Mouse (Mus musculus) heart, postnatal 36 days (tissue): ENCODE measurements around the gene Mtrf1l. TPM values are rescaled to one million over a fixed set of nuclear protein-coding genes. Genes with fewer than 3 reads are reported as not detected.

ENCODE experiments used
- DNase-seq, 2 experiments: peaks; one replicate each; pipeline ENCODE4 v3.0.0; 2021 to 2022
- intact Hi-C: fragments of 180-260 bp; cut with DNase I; formaldehyde crosslinking; loops from one replicate; pipeline ENCODE4 v1.15.1; 2025
- total RNA-seq, 2 experiments: library from RNA; stranded (reverse); gene quantifications; 2 replicates each; pipeline ENCODE4 v1.2.3; 2021

Gene Mtrf1l
- total RNA-seq, 2 experiments from 2014 or later: 8.0 TPM

DNA sequence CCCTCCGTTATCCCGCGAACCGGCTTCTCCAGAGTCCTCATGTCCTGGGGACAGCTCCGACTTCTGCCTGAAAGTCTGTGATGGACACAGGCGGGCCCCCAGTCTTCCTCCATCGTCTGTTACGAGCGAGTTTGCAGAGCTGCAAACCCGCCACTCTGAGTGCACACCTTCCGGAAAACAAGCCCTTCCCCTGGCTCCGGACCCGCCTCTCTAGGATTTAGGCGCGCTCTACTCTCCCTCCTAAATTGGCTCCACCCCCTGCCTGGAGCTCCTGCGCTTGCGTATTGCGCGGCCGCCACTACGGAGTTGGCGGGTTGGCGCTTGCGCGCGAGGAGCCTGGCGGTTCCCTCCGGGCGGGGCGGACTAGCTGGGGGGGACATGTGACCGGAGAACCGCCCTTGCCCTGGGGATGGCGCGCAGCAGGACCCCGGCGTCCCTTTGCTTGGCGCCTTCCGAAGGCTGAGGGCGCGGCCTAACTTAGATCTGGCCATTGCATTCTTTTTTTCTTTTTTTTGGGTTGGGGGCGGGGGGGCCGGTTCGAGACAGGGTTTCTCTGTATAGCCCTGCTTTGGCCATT is 17.9 kb downstream of the Mtrf1l start:
- intact Hi-C loops: loop anchor here (1.0 kb wide), 1 partner anchor 18 kb away; no protein-coding TSS in a partner anchor
- DNase-seq: peak; percentile 93 to 99

DNA sequence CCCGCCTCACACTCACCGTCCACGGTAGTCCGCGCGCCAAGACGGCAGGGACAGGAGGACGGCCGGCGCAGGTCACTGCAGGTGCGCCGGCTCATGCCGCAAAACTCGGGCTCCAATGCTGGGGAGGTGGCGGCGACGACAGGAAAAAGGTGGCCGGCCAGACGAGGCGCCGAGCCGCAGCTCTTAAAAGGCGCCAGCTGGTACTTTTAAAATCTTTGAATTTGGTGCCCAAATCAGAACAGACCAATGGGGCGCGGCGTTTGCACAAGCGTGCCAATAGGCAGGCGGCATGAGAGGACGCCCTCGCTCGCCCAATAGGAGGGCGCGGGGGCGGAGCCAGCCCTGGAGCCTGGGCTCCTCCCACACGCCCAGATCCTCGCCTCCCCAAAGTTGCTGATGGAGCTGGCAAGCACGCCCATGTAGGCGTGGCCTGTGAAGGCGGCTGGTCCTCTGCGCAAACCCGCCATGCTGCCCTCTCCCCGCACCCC is 18.4 kb downstream of the Mtrf1l start, which contains the start of gene Fbxo5:
Fbxo5 (minus strand) TSS at position 358 of the 488 bp plus-strand sequence.
- peak in 1 of 2 experiments; percentile 97 for DNase-seq
- intact Hi-C loops: loop anchor here (1.0 kb wide), 1 partner anchor 19 kb away; no protein-coding TSS in a partner anchor

- DNase-seq: no peak
- intact Hi-C loops: loop anchor here (1.0 kb wide), 1 partner anchor 20 kb away; no protein-coding TSS in a partner anchor
These were observed 19.0 kb downstream of the Mtrf1l start for GRCm38 (mm10) chr10:5804691-5805156.

DNA sequence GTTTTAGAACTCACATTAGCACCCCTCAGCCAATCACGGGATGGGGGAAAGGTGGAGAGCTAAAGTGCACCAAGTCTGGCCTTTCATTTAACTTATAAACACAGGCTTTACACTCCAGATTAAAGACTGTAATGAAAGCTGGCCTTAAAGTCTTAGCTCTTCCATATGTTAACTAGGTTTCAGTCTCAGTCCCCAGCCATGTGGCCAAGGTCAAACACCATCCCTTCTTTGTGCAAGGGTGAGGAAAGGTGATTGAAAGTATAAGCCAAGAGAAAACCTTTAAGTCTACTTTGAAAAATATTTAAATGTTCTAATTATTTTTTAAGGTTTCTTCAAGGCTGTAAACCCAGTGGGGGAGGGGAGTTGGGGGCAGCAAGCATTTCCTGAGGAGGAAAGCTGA is 20.0 kb downstream of the Mtrf1l start:
- intact Hi-C loops: no loop called here
- DNase-seq: no peak

DNA sequence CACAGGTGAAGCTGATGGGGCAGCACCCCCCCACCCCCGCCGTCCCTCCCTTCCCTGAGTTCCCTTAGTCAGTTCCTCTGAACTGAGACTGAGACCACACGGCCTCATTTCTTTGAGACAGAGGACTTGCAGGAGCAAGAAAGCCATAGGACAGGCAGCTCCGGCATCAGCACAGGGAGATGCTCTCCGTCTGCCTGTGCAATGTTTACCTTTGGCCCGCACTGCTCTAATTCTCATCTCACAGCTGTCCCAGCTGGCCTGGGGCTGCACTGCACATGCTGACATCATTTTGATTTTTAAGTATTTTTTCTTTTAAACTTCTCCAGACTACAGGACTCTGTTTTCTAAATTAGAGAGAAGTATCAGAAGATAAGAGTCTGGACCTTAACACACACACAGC is 20.8 kb downstream of the Mtrf1l start:
- intact Hi-C loops: no loop called here

DNA sequence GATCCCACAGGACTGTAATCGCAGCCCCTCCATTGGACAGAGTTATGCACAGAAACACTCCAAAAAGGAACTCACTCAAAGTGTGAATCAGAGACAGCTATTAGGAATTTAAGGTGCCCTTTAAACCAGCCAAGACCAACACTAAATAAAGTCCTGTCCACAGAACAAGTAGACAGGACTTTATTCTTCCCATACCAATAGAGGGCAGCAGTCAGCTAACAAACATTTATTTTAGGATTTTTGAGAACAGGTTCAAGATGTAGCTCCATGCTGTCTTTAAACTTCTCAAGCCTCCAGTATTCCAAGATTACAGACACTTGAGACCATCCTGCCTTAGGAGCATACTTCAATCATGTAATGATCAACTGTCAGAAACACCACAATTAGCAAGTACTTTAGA is 23.2 kb downstream of the Mtrf1l start:
- intact Hi-C loops: loop anchor here (1.0 kb wide), 1 partner anchor 25 kb away; no protein-coding TSS in a partner anchor
- DNase-seq: no peak

More for the DNA sequence above, 20.8 kb downstream of the Mtrf1l start:
- DNase-seq: no peak

GRCm38 (mm10) chr10:5798069-5798468 is 25.6 kb downstream of the Mtrf1l start:
- intact Hi-C loops: no loop called here

GRCm38 (mm10) chr10:5790657-5791056 is 33.1 kb downstream of the Mtrf1l start:
- peak; percentile 19 to 55 for DNase-seq
- intact Hi-C loops: loop anchor here (1.0 to 5.0 kb wide), 2 partner anchors 190 to 473 kb away; no protein-coding TSS in a partner anchor

More at GRCm38 (mm10) chr10:5798069-5798468, 25.6 kb downstream of the Mtrf1l start:
- no peak for DNase-seq

DNA sequence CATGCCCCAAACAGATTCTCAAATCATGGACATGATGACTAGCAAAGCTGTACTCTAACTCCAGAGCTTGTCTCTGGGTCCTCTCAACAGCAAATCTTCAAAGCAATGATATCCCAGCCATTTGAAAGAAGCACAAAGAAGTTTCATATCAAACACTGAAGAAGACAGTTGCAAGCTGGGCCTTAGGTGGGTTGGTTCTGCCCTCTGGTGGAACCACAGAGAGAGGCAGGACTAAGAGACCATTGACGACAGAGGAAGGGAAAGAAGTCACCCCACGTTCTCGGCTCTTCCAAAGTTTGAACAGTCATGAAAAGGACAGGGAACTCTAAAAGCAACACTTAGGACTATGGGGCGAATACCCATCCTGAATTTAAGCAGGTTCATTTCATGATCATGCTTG is 36.8 kb downstream of the Mtrf1l start:
- no peak for DNase-seq
- intact Hi-C loops: loop anchor here (10.0 kb wide), 2 partner anchors 272 to 312 kb away; no protein-coding TSS in a partner anchor

Other genes starting within 250 kb of the Mtrf1l start
- 10 to 100 TPM; 12.3 to 18.9 TPM for gene Myct1, start 230.1 kb downstream of the Mtrf1l start, total RNA-seq
- gene Vip, start 184.7 kb downstream of the Mtrf1l start, total RNA-seq: not detected
- gene Fbxo5, start 18.3 kb downstream of the Mtrf1l start, total RNA-seq: 1 to 10 TPM; 1.1 to 1.7 TPM
- gene Rgs17, start 98.5 kb upstream of the Mtrf1l start, total RNA-seq: under 1 TPM; 0.61 to 0.62 TPM